Mouse (Mus musculus): ENCODE data around the gene Prss16.
A peak's percentile ranks its signal among the peaks of the same experiment; 100 is the strongest.

The Prss16 gene

GRCm38 (mm10) chr13:22009642-22010041 is at the start of gene Prss16:
TSS of gene Prss16 (minus strand) at chr13:22009742.
- no peak for DNase-seq (ENCODE audit: low spot score in 2 of 2)

DNA sequence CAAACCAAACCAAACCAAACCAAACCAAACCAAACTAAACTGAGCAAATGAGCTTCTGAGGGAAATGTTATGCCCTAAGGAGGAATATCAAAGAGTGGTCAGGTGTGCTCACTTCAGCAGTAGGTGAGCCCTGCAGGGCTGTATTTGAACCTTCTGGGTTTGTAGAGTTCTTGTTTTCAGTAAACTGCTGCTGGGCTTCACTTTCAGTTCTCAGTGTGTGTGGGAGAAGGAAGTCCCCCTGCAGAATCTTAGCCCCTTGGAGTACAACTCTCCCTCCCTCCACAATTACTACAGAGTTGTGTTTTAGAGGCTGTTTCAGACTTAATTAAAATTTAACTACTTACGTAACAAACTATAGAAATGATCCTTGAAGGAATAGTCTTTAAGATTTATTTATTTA is 44.2 kb upstream of the Prss16 start:
- no peak for DNase-seq (ENCODE audit: low spot score in 2 of 2)

- no peak for DNase-seq (ENCODE audit: low spot score in 2 of 2)
These were observed 41.9 kb upstream of the Prss16 start for GRCm38 (mm10) chr13:22051523-22051859.

GRCm38 (mm10) chr13:22050591-22051522 is 41.3 kb upstream of the Prss16 start:
- peak; percentile 78 to 91 for DNase-seq (ENCODE audit: low spot score in 2 of 2)

GRCm38 (mm10) chr13:22049737-22050440 is 40.3 kb upstream of the Prss16 start:
- peak in 1 of 2 experiments; percentile 35 for DNase-seq (ENCODE audit: low spot score in 2 of 2)

DNA sequence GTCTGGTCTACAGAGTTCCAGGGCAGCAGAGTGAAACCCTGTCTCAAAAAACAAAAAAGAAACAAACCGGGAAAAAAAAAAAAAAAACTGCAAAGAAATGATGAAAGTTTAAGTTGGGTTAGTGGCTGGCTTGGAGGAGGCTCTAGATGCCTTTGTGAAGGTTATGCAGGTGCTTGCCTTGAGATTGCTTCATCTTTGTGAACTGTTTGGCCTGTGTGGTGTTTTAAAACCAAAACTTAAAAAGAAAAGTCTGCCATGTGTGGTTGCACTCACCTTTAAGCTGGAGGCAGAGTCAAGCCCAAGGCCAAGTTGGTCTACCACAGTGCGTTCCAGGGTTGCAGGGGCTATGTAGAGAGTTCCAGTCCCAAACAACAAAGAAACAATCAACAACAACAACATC is 39.5 kb upstream of the Prss16 start:
- no peak for DNase-seq (ENCODE audit: low spot score in 2 of 2)

DNA sequence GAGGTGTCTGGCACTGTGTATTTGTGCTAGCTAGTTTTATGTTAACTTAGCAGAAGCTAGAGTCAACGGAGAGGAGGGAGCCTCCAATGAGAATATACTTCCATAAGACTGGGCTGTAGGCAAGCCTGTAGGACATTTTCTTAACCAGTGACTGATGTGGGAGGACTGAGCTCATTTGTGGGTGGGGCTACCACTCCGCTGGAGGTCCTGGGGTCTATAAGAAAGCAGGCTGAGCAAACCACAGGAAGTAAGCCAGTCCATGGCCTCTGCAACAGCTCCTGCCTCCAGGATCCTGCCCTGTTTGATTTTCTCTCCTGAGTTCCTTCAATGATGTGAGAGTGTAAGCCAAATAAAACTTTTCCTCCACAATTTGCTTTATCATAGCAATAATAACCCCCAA is 35.8 kb upstream of the Prss16 start:
- DNase-seq (ENCODE audit: low spot score in 2 of 2): no peak

GRCm38 (mm10) chr13:22044432-22045155 is 35.1 kb upstream of the Prss16 start:
- DNase-seq (ENCODE audit: low spot score in 2 of 2): no peak

DNA sequence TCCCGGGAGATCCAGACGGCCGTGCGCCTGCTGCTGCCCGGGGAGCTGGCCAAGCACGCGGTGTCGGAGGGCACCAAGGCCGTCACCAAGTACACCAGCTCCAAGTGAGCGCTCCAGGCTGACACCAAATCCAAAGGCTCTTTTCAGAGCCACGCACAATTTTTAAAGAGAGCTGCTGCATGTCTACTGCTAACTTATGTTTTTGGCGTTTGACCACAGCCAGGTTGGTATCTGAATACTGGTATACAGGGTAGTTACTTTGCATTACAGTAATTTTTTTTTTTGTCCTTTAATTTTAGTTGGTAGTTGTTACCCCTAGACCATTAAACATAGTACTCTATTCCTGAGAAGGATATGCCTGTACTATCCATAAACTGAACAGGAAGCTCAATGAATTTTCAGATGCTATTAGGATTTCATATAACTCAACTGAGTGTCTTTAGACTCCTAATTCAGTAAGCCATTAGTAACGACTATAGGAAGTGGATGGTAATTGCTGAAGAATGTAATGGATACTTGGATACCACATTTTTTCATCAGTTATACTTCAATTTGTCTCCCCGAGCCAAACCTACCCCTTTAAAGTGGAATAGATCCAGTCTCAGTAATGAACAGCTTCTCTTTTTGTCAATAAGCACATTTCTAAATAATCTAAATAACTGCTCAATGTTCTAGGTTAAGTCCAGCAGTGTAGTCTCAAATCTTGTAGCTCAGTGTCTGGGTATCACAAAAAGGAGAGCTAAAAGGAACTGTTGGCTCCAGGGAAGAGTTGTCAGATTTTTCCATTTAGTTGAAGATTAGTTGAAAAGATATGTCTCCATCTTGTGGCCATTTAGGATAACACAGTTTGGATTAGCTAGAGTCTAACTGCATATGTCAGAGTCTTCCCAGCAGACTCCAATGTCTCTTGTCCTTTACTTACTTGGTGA is 34.2 kb upstream of the Prss16 start:
- DNase-seq (ENCODE audit: low spot score in 2 of 2): no peak

DNA sequence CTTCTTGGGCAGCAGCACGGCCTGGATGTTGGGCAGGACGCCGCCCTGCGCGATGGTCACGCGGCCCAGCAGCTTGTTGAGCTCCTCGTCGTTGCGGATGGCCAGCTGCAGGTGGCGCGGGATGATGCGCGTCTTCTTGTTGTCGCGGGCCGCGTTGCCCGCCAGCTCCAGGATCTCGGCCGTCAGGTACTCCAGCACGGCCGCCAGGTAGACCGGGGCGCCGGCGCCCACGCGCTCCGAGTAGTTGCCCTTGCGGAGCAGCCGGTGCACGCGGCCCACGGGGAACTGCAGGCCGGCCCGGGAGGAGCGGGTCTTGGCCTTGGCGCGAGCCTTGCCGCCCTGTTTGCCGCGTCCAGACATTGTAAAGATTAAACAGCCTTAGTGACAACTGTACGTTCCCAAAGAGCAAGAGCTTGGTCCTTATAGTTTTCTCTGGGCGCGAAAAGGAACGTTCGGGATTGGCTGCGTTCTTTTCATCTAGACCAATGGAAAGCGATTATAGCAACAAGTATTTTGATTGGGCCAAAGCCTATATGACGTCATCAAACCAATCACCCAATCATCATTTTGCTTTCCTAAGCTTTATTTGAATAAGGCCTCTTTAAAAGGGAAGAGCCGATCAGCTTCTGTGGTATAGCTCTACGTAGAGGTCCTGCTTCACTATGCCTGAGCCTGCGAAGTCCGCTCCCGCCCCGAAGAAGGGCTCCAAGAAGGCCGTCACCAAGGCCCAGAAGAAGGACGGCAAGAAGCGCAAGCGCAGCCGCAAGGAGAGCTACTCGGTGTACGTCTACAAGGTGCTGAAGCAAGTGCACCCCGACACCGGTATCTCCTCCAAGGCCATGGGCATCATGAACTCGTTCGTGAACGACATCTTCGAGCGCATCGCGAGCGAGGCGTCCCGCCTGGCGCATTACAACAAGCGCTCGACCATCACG is 33.3 kb upstream of the Prss16 start, which contains the start of the genes Hist1h2ag and Hist1h2bj:
TSS of gene Hist1h2ag (minus strand) at position 377 of the 935 bp plus-strand sequence.
TSS of gene Hist1h2bj (plus strand) at position 647 of the 935 bp plus-strand sequence.
- peak; percentile 58 to 83 for DNase-seq (ENCODE audit: low spot score in 2 of 2)

DNA sequence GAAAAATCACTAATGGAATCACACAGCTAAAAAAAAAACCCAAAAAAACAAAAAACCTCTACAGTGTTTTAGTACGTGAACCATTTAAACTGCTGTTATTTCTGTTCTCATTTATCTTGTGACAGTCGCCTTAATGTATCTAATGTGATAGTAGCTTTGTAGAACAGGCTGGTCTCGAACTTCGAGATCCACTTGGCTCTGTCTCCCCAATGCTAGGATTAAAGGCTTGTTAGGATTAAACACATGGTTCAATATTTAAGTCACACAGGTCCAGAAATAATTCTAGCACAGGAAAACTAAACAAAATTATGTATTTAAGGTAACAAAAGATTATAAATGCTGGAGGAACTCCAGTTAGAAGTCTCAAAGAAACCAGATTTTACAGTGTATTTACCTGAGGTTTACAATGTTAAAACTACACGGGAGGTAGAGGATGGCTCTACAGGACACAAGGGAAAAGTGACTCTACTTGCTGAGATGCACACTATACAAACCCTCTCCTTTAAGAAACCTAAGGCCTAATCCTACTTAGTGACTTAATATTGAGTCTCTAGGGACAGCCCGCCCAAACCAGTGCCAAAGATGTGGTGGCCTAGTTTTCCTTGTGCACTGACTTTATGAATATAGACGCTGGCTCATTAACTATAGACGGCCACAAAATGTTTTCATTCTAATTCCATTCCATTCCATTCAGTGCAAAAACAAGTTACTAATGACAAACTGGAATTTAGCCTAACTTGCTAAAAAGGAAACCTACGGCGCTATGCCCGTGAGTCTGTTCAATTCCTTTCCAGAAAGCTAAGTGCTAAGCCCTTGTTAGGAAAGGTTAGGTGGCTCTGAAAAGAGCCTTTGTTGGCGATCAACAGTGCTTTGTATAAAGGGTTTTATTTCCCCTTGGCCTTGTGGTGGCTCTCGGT is 32.4 kb upstream of the Prss16 start:
- no peak for DNase-seq (ENCODE audit: low spot score in 2 of 2)

GRCm38 (mm10) chr13:22041142-22041536 is 31.6 kb upstream of the Prss16 start, which contains the start of gene Hist1h4i:
TSS of gene Hist1h4i (minus strand) at chr13:22041362.
- peak; percentile 93 to 97 for DNase-seq (ENCODE audit: low spot score in 2 of 2)

DNA sequence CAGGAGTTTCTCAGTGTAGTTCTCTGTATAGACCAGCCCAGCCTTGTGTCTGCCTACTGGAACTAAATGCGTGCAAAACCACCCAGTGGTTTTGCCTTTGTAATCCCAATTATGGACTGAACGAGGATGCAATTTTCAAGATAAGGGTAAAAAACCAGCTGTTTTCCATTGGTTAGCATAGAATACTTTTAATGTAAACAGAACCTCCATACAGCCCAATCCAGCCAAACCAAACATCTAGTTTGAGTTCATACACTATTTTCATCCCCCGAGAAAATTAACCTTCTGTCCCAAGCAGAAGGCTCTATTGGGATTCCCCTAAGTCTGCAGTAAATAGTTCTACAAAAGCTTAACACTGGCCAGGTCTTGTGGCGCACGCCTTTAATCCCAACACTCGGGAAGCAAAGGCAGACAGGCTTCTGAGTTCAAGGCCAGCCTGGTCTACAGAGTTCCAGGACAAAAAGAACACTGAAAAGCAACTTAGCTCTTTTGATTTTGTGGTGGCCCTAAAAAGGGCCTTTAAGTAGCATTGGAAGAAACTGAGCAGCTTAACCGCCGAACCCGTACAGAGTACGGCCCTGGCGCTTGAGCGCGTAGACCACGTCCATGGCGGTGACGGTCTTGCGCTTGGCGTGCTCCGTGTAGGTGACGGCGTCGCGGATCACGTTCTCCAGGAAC is 31.1 kb upstream of the Prss16 start:
- DNase-seq (ENCODE audit: low spot score in 2 of 2): no peak

DNA sequence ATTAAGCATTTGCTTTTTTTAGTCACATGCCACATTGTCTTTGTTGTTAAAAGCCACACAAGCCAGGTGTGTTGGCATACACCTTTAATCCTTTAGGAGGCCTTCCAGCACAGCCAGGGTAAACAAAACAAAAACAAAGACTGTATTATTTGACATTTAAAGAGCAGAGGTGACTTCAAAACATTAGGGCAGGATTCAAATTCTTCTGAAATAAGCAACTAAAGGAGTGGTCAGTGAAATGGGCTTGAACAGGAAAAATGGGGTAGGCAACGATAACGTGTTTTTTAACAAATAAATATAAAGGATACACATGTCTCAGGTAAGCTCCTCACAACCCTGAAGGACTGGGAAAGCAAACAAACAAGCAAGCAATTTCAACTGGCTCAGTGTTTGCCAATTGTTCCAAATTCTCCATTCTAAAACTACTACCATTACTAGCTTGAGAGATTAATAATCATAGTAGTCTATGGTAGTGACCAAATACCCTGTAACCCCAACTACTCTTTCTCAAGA is 30.5 kb upstream of the Prss16 start:
- DNase-seq (ENCODE audit: low spot score in 2 of 2): no peak

- no peak for DNase-seq (ENCODE audit: low spot score in 2 of 2)
These were observed 29.8 kb upstream of the Prss16 start for GRCm38 (mm10) chr13:22039364-22039763.

- no peak for DNase-seq (ENCODE audit: low spot score in 2 of 2)
These were observed 27.9 kb upstream of the Prss16 start for GRCm38 (mm10) chr13:22037415-22037814.

DNA sequence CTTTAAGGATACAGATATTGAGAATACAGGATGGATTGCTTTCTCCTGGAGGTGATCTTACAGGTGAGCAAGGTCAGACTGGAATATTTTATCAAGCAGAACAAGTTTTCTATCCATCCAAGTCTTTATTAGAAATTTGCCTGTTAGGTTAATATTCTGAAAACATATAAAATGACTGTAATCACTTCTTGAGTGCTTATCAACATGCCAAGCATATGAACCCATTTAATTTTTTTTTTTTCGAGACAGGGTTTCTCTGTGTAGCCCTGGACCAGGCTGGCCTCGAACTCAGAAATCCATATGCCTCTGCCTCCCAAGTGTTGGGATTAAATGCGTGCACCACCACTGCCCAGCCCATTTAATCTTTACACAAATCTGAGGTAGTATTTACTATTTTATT is 27.4 kb upstream of the Prss16 start:
- no peak for DNase-seq (ENCODE audit: low spot score in 2 of 2)

All from cerebellum, postnatal 4 days (tissue).